Mouse (Mus musculus) thymus, postnatal 25 days (tissue): ENCODE data around the gene Chp1.
"Not testable (repeated sequence)": the region's sequence is repeated elsewhere in the genome, so short reads cannot be mapped to it uniquely, and the experiment has no call there.

Experiments used
- DNase-seq: peaks from one replicate; pipeline ENCODE4 v3.0.0; 2022

Gene Chp1

DNA sequence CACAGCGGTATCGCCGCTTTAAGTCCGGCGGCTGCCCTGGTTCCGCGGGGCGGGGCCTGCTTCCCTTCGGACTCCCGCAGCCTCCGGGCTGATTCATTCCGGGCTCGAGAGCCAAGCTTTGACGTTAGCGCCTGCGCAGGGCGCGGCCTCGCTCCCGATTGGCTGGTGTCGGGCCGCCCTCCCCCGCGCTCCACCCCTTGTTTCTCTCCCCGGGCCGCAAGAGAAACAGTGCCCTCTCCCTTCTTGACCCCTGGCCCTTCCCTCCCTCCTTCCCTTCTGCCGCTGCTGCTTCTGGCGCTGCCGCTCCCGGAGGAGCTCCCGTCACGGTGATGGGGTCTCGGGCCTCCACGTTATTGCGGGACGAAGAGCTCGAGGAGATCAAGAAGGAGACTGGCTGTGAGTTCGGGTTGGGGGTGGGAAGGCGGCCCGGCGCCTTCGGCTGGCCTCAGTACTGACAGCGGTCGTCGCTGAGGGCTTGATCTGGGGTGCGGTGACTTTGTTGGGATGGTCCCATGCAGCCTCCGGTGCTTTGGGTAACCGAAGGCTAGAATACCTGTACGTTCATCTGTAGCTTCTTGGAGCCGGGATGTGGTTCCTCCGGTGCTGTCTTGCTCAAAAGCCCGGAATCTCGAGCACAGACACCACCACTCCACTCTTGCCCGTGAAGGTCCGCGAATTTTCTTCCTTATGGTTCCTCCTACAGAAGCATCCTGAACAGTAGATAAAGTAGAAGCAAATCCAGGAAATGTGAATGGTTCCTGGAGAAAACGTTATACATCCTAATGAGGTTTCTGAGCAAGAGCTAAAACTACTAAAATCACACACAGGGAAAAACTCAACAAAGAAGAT lies at the start of gene Chp1, which contains the start of gene Exd1:
Gene Chp1, plus strand, starts transcription at position 176 of the 849 bp plus-strand sequence.
Gene Exd1, minus strand, starts transcription at position 106 of the 849 bp plus-strand sequence.
- peak; percentile 94 for DNase-seq

DNA sequence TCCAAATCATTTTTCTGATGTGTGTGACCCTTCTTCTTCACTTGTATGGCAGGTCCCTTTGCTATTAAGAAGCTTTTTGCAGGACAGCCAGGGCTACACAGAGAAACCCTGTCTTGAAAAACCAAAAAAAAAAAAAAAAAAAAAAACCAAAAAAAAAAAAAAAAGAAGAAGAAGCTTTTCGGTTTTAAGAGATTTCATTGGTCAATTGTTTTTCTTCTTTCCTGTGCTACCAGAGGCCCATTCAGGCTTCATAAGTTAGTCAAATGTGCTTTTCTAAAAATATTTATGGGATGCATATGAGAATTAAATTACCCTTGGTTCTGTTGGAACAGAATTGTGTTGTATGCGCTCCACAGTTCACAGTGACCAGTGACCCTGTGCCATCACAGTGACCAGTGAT lies 48.6 kb upstream of the Chp1 start:
- DNase-seq, result no peak

DNA sequence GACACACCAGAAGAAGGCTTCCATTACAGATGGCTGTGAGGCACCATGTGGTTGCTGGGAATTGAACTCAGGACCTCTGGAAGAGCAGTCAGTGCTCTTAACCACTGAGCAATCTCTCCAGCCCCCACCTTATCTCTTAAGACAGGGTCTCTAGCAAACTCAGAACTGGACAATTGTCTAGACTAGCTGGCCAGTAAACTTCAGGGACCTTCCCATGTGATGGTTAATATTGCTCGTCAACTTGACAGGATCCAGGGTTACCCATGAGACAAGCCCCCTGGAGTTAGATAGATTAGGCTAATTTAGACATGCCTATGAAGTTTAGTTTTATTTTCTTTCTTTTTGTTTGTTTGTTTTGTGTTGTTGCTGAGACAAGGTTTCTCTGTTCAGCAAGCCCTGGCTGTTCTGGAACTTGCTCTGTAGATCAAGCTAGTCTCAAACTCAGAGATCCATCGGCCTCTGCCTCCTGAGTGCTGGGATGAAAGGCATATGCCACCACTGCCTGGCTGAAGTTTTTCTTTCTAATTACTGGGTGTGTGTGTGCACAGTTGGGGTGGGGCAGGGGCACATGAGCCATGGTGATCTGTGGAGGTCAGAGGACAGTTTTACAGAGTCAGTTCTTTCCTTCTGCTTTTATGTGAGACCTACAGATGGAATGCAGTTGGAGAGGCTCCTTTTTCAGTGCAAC lies 46.4 kb upstream of the Chp1 start:
- no peak for DNase-seq

DNA sequence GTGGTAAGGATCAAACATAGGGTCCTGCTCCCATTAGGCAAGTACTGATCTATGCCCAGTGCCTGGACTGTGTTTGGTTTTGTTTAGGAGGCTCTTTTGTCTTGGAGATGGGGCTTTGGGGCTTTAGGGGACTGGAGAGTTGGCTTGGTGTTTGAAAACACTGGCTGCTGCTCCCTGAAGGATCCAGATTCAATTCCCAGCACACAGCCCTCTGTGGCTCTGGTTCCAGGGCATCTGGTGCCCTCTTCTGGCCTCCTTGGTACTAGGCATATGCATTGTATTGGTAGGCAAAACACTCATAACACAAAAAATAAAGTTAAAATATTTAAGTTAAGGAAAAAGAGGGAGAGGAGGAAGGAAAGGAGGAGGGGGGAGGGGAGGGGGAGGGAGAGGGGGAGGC lies 40.4 kb upstream of the Chp1 start:
- DNase-seq, result peak; percentile 9

DNA sequence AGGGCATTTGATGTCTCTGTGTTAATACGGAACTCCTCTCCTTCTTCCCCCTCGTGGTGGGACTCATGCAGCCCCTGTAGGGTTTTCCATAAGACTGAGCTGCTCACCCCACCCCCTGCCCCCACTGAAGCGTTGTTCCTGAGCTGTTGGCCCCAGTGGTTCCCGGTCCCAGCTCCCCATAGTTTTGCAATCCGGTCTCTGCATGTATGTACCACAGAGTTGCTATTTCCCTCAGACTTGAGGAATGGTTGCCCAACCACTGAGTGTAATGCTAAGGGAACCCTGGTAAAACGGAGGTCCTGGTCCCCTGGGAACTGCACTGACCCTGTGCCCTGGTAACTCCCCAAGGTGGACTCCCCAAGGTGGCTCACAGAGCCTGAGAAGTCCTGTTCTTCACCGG lies 39.0 kb upstream of the Chp1 start:
- DNase-seq, result not testable (repeated sequence)

DNA sequence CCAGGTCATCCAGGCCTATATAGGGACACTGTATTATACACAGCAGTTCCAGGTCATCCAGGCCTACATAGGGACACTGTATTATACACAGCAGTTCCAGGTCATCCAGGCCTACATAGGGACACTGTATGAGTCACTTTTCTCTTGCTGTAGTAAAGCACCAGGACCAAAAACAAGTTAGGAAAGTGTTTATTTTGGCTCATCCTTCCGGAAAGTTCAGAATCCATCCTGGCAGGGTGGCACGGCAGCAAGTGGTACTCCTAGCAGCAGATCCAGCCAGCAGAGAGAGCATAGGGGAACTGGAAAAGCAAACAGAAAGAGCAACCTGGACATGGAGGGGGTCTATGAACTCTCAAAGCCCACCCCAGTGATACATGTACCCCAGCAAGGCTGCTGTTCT lies 36.6 kb upstream of the Chp1 start:
- no peak for DNase-seq

DNA sequence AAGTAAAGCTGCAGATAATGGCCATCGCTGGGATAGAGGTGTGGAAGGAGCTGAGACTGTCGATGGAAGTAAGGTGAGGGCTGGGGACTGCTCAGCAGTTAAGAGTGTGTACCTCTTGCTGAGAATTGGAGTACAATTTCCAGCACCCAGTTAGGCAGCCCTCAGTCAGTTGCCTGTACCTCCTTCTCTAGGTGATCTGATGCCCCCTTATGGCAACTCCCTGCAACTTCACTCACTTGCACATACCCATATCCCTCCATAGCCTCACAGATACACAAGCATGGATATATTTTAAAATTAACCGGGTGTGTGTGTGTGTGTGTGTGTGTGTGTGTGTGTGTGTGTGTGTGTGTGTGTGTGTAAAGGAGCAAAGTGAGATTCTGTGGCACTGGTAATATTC lies 35.2 kb upstream of the Chp1 start:
- DNase-seq, result peak; percentile 6

DNA sequence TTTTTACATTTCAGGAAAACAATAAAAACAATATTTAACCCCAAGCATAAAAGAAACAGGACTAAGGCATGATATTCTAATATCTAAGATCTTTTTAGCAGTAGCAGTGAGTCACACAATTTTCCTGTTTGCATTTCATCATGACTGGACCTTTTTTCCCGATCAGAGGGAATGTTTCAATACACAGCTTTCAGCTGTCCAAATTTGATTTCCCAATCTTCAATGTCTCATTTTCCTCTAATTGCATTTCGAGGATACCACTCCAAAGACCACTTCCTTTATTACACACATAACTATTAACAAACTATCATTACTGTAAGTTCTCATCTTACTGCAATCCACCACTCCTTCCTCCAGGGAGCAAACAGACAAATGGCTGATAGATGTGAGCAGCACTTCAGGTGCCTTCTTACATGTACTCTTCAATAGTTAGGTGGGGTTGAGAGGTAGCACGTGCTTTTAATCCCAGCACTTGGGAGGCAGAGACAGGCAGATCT lies 33.4 kb upstream of the Chp1 start:
- no peak for DNase-seq

DNA sequence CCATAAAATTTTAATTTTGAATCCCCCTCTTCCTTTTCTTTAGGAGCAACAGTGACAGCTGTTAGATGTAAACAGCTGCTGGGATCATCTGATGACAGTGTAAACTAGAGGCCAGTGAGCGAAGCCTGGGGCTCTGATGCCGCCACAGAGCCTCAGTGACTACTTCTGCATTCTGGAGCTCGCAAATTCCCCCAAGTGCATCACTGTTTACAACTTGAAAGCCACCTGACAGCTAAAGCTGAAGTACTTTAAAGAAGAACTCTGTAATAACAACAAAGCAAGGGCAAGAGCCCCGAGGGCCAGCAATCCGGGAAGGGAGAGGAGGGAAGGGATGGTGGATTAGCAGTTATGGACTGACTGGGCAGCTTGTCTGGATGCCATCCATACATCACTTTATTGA lies 30.7 kb upstream of the Chp1 start:
- DNase-seq, result no peak

DNA sequence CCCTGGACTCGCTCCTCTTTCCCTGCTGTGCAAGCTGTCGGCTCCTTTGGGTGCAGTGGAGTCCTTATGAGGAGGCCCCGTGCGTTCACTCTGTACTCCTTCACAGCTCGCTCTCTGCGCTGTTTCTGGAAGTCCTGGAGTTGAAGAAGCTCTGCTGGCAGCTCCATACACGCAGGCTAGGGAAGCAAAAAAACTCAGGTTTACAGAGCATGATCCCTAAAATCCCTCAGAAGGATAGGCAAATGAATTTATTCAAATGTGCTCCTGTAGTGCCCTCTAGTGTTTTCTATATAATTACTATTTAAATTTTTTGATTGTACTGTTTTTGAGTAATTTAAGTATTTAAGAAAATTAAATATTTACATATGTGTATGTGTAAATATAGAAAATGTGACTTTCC lies 26.9 kb upstream of the Chp1 start:
- DNase-seq, result no peak

DNA sequence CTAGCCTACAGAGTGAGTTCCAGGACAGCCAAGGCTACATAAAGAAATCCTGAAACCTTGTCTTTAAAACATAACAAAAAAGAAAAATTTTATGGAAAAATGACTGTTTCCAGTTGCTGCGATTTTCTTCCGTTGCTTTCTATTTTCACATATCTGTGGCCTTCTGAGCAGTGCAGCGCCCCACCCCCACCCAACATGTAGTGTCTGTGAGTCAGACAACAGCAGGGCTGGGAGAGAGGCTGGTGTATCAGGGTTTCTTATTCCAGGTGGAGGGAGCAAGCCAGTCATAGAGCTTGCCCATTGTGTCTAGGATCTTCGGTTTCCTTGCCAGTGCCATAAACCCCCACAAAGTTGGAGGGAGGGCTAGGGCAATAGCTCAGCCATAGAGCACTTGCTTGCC lies 23.7 kb upstream of the Chp1 start:
- DNase-seq, result no peak

DNA sequence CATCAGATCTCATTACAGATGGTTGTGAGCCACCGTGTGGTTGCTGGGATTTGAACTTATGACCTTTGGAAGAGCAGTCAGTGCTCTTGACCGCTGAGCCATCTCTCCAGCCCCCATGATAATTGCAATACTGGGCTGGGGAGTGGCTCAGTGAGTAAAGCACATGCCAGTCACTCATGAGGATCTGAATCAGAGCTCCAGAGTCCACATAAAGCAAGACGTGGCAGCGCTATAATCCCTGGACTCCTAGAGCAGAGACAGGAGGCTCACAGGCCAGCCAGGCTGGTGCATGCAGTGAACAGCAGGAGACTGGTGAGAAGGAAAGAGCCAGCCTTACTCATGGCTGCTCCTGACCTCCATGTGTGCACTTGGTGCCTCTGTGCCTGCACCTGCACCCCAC lies 22.1 kb upstream of the Chp1 start:
- DNase-seq, result no peak

DNA sequence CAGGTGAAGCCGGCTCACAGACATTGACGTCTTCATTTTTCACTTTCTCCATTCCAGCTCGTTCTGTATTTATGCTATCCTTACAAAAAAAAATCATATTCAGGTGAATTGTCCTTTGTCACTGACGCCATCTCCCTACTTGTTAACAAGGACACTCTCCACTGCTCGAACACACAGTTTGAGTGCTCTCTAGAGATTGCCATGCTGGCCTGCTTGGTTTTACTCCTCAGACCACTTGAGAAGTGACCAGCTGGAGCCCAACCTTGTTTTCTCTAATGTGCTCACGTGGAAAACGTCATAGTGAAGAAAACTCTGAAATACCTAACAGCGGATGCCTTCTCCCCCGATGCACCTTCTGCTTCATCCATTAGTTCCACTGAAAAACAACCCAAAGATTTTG lies 8.7 kb upstream of the Chp1 start:
- DNase-seq, result no peak

DNA sequence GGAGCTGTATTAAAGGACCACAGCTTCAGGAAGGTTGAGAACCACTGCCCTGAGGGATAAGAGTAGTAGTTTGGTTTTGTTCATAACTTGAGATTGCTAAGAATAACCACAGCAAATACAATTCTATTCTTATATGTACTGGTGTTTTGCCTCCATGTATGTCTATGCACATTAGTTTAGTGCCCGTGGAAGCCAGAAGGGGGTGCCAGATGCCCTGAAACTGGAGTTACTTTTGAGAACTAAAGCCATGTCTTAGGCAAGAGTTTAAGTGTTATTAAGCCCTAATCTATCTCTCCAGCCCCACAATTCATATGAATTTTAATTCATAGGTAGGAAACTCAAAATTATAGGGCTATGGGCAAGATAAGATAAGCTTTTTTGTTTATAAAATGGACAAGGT lies 5.4 kb upstream of the Chp1 start:
- peak; percentile 70 for DNase-seq

DNA sequence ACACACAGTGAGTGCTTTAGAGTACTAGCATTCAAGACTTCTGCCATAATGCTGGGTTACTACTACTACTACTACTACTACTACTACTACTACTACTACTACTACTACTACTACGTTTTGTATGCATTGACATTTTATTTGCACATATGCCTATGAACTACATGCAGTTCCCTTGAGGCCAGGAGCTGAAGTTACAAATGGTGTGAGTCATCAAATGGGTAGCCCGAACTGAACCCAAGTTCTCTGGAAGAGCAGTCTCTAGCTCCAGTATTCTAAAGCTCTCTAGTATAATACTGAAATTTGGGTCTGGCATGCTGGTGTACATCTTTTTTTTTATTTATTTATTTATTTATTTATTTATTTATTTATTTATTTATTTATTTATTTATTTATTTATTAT lies 3.8 kb upstream of the Chp1 start:
- no peak for DNase-seq

DNA sequence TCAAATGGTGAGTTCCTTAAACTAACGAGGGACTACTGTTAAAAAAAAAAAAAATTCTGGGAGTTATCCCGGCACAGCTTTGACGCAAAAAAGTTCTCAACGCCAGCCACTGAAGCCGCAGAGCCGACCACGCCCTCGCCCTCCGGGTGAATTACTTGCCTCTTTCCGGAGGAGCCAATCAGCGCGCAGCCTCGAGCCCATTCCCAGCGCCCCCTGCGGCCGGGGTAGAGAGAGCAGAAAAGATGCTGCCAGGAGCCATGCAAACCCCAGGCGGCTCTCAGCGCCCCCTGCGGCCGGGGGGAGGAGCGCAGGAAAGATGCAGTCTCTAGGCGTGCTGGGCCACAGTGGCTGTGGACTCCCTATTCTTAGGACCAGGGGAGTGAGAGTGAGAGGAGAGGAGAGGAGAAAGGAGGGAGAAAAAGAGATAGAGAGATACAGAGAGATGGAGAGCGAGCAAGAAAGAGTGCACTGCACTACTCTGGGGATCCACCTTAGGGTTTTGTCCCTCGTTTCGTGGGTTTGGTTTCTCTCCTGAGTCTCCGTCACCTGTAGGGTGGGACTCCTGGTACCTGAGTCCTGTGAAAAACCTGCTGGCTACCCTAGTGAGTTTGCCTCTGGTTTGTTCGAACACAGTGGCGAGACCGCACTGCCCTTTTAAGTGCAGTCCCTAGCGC lies 512 bp upstream of the Chp1 start:
- peak; percentile 87 for DNase-seq

DNA sequence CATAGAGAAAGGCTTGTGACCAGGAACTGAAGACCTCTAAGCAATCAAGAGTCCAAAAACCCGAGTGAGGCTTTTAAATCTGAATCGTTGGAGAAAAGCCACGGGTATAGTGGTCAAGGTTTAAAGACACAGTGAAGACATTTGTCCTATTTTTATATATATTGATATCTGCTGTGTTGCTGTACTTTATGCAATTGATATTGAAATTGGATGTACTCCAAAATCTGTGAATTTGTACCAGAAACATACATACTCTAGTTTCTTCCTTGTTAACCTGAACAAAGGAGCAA lies 819 bp downstream of the Chp1 start:
- no peak for DNase-seq

DNA sequence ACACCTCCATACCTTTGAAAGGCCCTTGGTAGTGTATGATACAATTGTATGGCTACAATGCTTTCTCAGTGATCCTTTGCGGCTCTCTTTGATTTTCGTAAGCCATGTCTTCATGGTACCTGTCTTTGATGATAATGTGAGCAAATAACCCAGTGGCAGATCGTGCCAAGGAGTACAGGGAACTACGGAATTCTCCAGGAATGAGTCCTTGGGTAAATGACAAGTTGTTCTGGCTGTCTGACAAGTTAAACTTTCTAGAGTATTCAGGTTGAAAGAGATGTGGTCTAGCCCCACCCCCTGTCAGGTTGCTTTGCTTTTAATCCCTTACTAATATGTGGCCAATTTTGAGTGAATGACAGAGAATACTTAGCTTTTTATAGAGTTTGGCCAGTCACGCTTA lies 1.2 kb downstream of the Chp1 start:
- no peak for DNase-seq

DNA sequence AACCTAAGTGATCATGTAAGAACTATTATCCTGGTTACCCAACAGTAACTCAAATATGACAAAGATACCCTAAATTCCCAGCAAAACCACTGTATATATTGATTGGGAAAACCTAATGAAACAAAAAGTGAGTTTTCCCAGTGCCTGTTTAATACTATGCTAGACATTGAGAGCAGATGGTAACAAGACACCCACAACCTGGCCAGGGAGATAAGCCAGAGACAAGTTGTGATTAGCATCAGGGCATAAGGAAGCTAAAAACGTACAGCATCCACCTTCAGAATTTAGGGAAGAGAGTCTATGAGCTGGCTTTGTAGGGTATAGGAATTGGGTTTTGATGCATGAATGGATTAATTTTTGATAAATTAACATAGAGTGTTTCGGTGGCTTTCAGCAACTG lies 2.2 kb downstream of the Chp1 start:
- DNase-seq, result no peak

DNA sequence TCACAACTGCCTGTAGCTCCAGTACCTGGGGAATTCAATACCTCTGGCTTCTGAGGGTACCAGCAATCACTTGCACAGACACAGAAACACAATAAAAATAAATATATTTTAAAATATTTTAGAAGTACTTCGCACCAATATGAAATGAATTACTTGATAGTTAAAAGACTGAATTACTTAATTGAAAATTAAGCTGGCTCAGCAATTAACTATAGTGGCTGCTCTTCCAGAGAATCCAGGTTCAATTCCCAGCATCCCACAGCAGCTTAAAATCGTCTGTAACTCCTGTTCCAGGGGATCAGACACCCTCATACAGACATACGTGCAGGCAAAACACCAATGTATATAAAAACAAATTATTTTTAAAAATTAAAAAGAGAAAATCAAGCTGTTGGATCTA lies 10.5 kb downstream of the Chp1 start:
- no peak for DNase-seq

DNA sequence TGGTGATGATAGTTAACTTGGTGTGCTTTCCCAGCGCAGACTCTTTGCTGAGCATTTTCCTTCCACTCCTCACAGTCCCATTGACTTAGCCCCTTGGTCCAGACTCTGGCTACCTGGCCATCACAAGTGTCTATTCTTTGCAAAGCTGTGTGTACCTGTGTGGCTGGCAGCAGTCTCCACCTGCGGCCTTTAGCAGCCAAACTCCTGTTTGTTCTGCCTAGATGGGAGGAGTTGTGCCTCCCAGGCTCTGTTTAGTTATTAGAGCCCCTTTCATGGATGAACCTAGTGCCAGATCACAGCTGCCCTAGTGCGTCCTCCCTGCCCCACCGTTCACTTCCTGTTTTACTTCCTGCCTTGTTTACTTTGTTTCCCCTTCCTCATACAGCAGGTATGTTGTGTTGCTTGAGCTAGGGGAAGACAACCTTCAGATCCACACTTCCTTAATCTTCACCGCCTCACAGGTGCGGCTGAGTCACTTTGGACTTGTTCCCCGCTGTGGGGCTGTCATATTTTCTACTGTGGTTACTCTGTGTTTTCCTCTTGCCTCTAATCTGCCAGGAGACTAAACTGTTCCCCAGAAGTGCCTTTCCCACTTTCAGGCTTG lies 11.3 kb downstream of the Chp1 start:
- DNase-seq, result peak; percentile 43

DNA sequence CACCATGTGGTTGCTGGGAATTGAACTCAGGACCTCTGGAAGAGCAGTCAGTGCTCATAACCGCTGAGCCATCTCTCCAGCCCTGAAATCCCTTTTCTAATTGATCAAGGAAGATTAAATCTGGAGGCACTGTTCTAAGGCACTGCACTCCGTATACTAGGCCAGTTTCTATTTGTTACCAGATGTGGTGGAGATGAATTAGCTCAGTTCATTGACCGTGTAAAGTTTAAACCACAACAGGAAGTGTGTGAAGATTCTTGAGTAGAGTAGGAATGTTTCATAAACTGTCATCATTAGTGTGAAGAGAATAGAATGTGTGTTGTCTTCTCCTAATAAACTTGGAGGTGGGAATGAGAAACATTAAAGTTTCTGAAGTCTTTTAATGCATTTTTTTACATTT lies 14.3 kb downstream of the Chp1 start:
- no peak for DNase-seq

DNA sequence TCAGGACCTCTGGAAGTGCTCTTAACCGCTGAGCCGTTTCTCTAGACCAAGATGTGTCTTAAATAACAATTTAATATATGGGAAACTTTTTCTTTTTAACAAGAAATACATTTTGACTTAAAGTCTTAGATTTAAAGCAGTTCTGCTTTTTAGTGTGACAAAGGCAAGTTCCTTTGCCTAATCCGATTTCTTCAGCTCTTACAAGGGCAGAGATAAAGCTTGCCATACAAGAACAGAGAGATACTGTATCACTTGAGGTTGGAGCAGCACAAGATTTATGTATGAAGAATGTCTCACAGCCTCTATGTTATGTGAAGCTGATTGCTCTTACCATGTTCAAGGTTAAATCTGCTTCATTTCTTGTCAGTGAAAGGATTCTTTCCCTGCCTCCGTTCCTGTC lies 17.8 kb downstream of the Chp1 start:
- DNase-seq, result no peak
